Mouse (Mus musculus) liver, embryonic 13.5 days (tissue): ENCODE results near the gene Slc47a2. TPM values are rescaled to one million over a fixed set of nuclear protein-coding genes. Genes with fewer than 3 reads are reported as not detected.

Experiments used
- ATAC-seq: fragments of 200-750 bp; cut with Nextera tagmentation; 2 replicates; pipeline ENCODE4 v1.8.0; 2017; ENCODE audit warnings: low read depth, mild to moderate bottlenecking, moderate number of reproducible peaks, moderate library complexity
- DNase-seq: peaks from one replicate; pipeline ENCODE4 v3.0.0; 2022
- H3K27ac ChIP-seq: fragments of 300-500 bp; sonication (generic); 2 replicates; pipeline ENCODE4 v1.5.1; 2015; ENCODE audit warnings: moderate library complexity, mild to moderate bottlenecking, inconsistent platforms
- H3K27me3 ChIP-seq: fragments of 300-500 bp; sonication (generic); 2 replicates; pipeline ENCODE4 v1.6.1; 2015; ENCODE audit warnings: mild to moderate bottlenecking, inconsistent platforms
- H3K36me3 ChIP-seq: fragments of 300-500 bp; sonication (generic); 2 replicates; pipeline ENCODE4 v1.6.1; 2015; ENCODE audit warnings: mild to moderate bottlenecking, inconsistent platforms
- H3K4me1 ChIP-seq: fragments of 300-500 bp; sonication (generic); replicated peaks from 2 replicates; pipeline ENCODE4 v1.6.1; 2015; ENCODE audit warnings: inconsistent platforms
- H3K4me2 ChIP-seq: fragments of 300-500 bp; sonication (generic); 2 replicates; pipeline ENCODE4 v1.6.1; 2015; ENCODE audit warnings: inconsistent platforms, mild to moderate bottlenecking, moderate library complexity
- H3K4me3 ChIP-seq: fragments of 300-500 bp; sonication (generic); replicated peaks from 2 replicates; pipeline ENCODE4 v1.5.1; 2015; ENCODE audit warnings: mild to moderate bottlenecking, inconsistent platforms
- H3K9ac ChIP-seq: fragments of 300-500 bp; sonication (generic); 2 replicates; pipeline ENCODE4 v1.6.1; 2015; ENCODE audit warnings: mild to moderate bottlenecking, inconsistent platforms
- H3K9me3 ChIP-seq: fragments of 300-500 bp; sonication (generic); replicated peaks from 2 replicates; pipeline ENCODE4 v1.6.1; 2016; ENCODE audit warnings: inconsistent platforms
- WGBS: fragments of 180-500 bp; shearing (Covaris S2); methylation state at CpG from one replicate; pipeline ENCODE4 v1.1.7; 2015; ENCODE audit not compliant: insufficient replicate concordance; 5-methylcytosine and 5-hydroxymethylcytosine counted together
- polyA plus RNA-seq: library from polyadenylated mRNA; unstranded; fragments of >200 nt; fragmentation: Nextera tagmentation; extraction: Ambion mirVana; gene quantifications from 2 replicates; pipeline ENCODE4 v1.2.1, GENCODE M21; 2015

The Slc47a2 gene
- polyA plus RNA-seq, 1 experiment from 2014 or later = 0.09 TPM

DNA sequence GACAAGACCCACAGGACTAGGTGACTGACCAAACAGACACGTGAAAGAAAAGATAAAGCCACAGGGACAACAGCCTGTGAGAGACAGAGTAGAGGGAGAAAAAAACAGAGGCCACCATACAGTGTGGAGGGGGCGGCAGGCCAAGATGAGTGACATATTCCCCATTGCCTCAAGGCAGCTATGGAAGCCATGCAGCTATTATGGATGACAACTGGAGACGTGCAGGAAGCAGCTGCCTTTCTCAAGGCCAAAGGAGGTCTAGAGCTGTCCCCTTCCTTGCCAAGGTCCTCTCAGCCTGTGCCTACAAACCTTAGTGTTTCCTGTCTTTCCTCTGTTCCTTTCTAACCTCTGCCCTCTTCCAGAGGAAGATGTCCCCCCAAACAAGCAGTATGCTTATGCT is 23.3 kb upstream of the Slc47a2 start:
- Histone ChIP-seq H3K4me1 (no peaks in the 10 kb centered on the region), H3K9ac (no peak overlapping the region), H3K27me3 (0 out of 2 replicates have a peak, but pooled peaks cover 5% of the 10 kb centered on the region), H3K4me2 (no peak overlapping the region), H3K4me3 (no peak overlapping the region), H3K9me3 (no peaks in the 10 kb centered on the region), H3K36me3 (no peaks in the 10 kb centered on the region), H3K27ac (no peak overlapping the region)
- DNase-seq (no peak), ATAC-seq (no peak)
- 32% methylated on average over 3 of the region's 3 CpGs for WGBS

DNA sequence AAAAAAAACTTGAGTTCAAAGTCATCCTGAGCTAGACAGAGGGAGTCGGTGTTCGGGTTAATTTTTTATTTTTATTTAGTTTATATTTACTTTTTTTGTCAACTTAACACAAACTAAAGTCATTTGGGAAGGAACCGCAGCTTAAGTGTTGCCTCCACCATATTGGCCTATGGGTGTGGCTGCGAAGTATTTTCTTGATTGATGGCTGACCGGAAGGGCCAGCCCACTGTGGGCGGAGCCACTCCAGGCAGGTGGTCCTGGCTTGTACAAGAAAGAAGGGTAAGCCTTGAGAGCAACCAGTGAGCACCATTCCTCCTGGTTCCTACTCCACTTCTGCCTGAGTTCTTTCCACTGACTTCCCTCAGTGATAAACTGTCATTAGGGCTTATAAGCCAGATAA is 21.4 kb upstream of the Slc47a2 start:
- Histone ChIP-seq H3K9ac (no peak overlapping the region), H3K36me3 (no peaks in the 10 kb centered on the region), H3K27me3 (0 out of 2 replicates have a peak, but pooled peaks cover 5% of the 10 kb centered on the region), H3K4me2 (no peak overlapping the region), H3K9me3 (no peaks in the 10 kb centered on the region), H3K27ac (no peak overlapping the region), H3K4me3 (no peak overlapping the region), H3K4me1 (no peaks in the 10 kb centered on the region)
- no peak for DNase-seq
- no peak for ATAC-seq
- WGBS = 72% methylated on average over 6 of the region's 6 CpGs

DNA sequence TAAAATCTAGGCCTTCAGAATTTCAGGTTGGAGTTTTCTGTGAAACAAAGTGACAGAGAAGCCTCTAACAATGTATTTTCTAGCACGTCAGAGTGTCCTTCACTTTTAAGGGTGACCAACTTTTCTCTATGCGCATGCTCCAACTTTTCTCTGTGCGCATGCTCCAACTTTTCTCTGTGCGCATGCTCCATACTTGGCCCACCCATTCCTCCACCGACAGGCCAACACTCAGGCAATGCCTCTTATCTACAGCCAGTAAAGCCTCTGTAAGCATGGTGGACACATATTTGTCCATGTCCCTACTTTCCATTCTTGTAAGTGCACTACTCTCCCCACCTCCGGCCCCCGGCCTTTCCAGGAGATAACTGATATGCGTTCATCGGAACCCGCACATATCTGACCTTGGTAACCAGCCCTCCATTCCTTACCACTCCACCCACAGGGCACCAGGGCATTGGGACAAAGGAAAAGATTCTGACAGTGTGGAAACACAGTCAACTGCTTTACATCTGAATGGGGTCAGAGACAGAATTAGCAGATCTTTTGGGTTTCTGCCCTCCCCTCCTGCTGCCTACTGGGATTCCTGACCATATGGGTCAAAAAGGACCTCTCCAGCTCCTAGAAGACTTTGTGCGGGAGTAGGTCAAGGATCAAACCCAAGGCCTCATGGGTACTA is 19.0 kb upstream of the Slc47a2 start:
- ATAC-seq (no peak), DNase-seq (no peak)
- 77% methylated on average over 11 of the region's 11 CpGs for WGBS
- Histone ChIP-seq H3K9me3 (no peaks in the 10 kb centered on the region), H3K27ac (no peak overlapping the region), H3K4me3 (no peak overlapping the region), H3K4me2 (no peak overlapping the region), H3K27me3 (0 out of 2 replicates have a peak, but pooled peaks cover 2% of the 10 kb centered on the region), H3K36me3 (no peaks in the 10 kb centered on the region), H3K4me1 (no peaks in the 10 kb centered on the region), H3K9ac (no peak overlapping the region)

DNA sequence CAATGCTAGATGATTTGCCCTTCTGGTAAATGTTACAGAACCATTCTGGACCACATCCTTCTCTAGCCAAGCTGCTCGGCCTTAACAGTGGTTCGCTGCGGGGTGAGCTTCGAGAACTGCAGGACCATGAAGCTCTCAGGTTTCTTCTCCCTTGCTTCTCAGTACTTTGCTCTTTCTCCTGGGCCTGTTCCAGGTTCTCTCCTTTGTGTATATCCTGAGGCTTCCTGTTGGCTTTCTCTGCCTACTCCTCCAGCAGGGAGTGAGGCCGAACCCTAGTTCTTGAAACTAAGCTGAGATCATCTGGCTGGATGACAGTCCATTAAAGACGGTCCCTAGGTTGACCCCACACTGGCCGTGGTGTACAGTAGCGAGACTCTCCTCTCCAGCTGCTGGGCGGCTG is 13.9 kb upstream of the Slc47a2 start:
- no peak overlapping the region for H3K4me2 ChIP-seq
- WGBS = 68% methylated on average over 9 of the region's 9 CpGs

DNA sequence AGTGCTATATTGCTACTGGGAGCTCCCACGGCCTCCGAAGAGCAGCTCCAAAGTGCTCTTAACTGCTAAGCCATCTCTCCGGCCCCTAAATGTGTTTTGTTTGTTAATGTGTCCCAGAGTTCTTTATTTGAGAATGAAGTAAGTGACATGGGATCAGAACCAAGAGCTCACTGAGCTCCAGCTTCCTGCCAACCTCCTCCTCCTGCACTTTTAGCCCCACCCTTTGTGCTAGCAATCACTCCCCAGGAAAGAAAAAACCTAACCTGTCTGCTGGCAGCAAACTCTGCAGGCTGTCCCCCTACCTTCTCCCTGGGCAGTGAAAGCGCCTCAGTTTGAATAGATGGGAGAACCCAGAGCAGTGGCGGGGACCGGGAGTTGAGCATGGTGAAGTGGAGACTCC is 13.5 kb upstream of the Slc47a2 start:
- ATAC-seq = no peak

More for the DNA sequence above, 13.9 kb upstream of the Slc47a2 start:
- no peak overlapping the region for H3K27ac ChIP-seq
- H3K36me3 ChIP-seq = no peaks in the 10 kb centered on the region
- H3K9me3 ChIP-seq = no peaks in the 10 kb centered on the region
- DNase-seq (no peak), ATAC-seq (no peak)
- H3K27me3 ChIP-seq = no peaks in the 10 kb centered on the region
- no peak overlapping the region for H3K9ac ChIP-seq
- H3K4me1 ChIP-seq = no peaks in the 10 kb centered on the region
- no peak overlapping the region for H3K4me3 ChIP-seq

GRCm38 (mm10) chr11:61355351-61355750 is 12.7 kb upstream of the Slc47a2 start:
- WGBS = 77% methylated on average over 5 of the region's 5 CpGs

More for the DNA sequence above, 13.5 kb upstream of the Slc47a2 start:
- no peaks in the 10 kb centered on the region for H3K27me3 ChIP-seq
- WGBS = 63% methylated on average over 6 of the region's 6 CpGs
- no peak overlapping the region for H3K4me2 ChIP-seq
- no peaks in the 10 kb centered on the region for H3K36me3 ChIP-seq
- no peak for DNase-seq
- no peak overlapping the region for H3K9ac ChIP-seq
- H3K4me3 ChIP-seq = no peak overlapping the region
- H3K4me1 ChIP-seq = no peaks in the 10 kb centered on the region
- no peak overlapping the region for H3K27ac ChIP-seq
- H3K9me3 ChIP-seq = no peaks in the 10 kb centered on the region

DNA sequence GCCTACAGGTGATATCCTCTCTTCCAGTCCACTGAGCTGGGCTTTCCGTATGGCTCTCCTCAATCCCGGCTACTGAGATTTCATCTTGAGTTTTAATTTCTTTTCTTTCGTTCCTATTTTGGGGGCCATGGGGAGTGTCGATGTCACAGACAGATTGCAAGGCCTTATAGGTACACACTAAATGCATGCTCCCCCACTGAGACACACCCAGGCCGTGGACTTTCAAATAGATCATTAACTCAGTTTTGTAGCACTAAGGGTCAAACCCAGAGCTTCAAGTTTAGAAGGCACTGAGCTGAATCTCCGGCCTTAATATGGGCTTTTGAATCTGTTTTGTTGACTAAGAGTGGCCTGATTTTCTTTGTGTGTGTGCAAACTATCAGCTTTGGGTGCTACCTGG is 11.7 kb upstream of the Slc47a2 start:
- Histone ChIP-seq H3K4me3 (no peak overlapping the region), H3K27ac (no peak overlapping the region), H3K4me2 (no peak overlapping the region), H3K27me3 (no peaks in the 10 kb centered on the region), H3K4me1 (no peaks in the 10 kb centered on the region), H3K36me3 (no peaks in the 10 kb centered on the region), H3K9ac (no peak overlapping the region), H3K9me3 (no peaks in the 10 kb centered on the region)
- no peak for ATAC-seq
- DNase-seq = no peak
- WGBS = 65% methylated on average over 6 of the region's 6 CpGs

More at GRCm38 (mm10) chr11:61355351-61355750, 12.7 kb upstream of the Slc47a2 start:
- Histone ChIP-seq H3K36me3 (no peaks in the 10 kb centered on the region), H3K27ac (no peak overlapping the region), H3K4me3 (no peak overlapping the region), H3K9ac (no peak overlapping the region), H3K4me1 (no peaks in the 10 kb centered on the region), H3K4me2 (no peak overlapping the region), H3K9me3 (no peaks in the 10 kb centered on the region), H3K27me3 (no peaks in the 10 kb centered on the region)
- no peak for ATAC-seq
- DNase-seq = no peak

DNA sequence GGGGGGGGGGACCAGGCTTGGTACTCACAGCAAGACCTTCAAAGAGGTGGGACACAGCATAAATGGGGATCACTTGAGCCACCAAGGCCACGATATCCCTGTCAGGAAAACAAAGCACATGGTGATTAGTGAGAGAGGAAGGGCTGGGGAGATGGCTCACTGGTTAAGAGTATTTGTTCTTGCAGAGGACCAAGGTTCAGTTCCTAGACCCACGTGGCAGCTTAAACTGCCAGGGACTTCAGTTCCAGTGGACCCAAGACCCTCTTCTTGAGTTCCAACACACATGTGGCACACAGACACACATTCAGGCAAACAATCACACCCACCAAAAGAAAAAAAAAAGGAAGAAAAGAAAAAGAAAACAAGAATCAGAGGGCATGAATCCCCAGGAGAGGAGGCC is 10.4 kb upstream of the Slc47a2 start:
- H3K27ac ChIP-seq = no peak overlapping the region
- H3K36me3 ChIP-seq = no peaks in the 10 kb centered on the region
- H3K9me3 ChIP-seq = no peaks in the 10 kb centered on the region
- no peak overlapping the region for H3K4me3 ChIP-seq
- DNase-seq = no peak
- peaks cover 3% of the 10 kb centered on the region for H3K27me3 ChIP-seq
- no peak overlapping the region for H3K9ac ChIP-seq
- ATAC-seq = no peak
- H3K4me1 ChIP-seq = no peaks in the 10 kb centered on the region
- 42% methylated on average over 2 of the region's 2 CpGs for WGBS
- H3K4me2 ChIP-seq = no peak overlapping the region

GRCm38 (mm10) chr11:61352138-61352651 is 9.5 kb upstream of the Slc47a2 start:
- DNase-seq = no peak
- H3K36me3 ChIP-seq = no peaks in the 10 kb centered on the region
- no peak overlapping the region for H3K27ac ChIP-seq
- peaks cover 8% of the 10 kb centered on the region for H3K27me3 ChIP-seq
- no peak overlapping the region for H3K4me2 ChIP-seq
- 0 out of 2 replicates have a peak, but pooled peaks have one; percentile 12 for ATAC-seq
- H3K9ac ChIP-seq = no peak overlapping the region
- no peaks in the 10 kb centered on the region for H3K4me1 ChIP-seq
- no peak overlapping the region for H3K4me3 ChIP-seq
- no peaks in the 10 kb centered on the region for H3K9me3 ChIP-seq
- WGBS = 53% methylated on average over 9 of the region's 9 CpGs

DNA sequence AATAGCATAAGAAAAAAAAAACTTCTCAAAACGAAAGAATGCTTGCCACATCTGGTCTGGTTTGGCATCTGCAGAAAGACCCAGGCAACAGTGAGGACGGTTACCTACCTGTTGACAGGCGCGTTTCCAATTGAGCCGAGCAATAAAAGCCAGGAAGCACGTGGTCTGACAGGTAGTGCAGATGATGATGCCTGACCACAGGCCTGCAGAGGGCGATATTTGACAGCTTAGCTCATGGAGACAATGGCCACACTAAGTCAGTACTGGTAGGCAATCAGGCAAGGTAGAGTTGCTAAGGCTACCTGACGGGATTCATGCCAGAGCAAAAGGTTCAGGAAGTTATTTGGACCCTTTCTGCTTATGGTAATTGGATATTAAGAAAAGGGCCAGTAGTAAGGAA is 6.7 kb upstream of the Slc47a2 start:
- Histone ChIP-seq H3K4me1 (no peaks in the 10 kb centered on the region), H3K9me3 (no peaks in the 10 kb centered on the region), H3K36me3 (no peaks in the 10 kb centered on the region), H3K4me2 (no peak overlapping the region), H3K4me3 (no peak overlapping the region), H3K27ac (no peak overlapping the region), H3K27me3 (peaks cover 20% of the 10 kb centered on the region), H3K9ac (no peak overlapping the region)
- ATAC-seq = 0 out of 2 replicates have a peak, but pooled peaks have one; percentile 23
- peak; percentile 14 for DNase-seq
- 6% methylated on average over 8 of the region's 8 CpGs for WGBS

DNA sequence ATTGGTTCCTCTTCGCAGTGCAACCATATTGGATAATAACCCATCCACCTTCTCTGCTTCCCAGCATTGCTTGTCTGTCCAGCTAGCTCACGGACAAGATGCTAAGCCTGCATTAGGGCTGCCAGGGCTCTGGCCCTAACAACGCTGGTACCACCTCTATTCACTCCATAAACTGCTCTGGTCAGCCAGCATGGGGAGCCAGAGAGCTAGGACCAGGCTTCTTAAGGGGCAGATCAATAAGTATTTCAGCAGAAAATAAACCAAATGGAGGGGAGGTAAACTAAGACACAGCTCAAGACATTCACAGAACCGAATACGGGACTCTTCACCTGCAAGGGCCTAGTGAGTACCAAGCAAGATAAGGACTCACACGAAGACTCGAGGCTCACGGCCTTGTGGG is 3.5 kb upstream of the Slc47a2 start:
- H3K36me3 ChIP-seq = no peaks in the 10 kb centered on the region
- DNase-seq = no peak
- H3K9me3 ChIP-seq = no peaks in the 10 kb centered on the region
- peaks cover 51% of the 10 kb centered on the region for H3K27me3 ChIP-seq
- 49% methylated on average over 8 of the region's 8 CpGs for WGBS
- no peak overlapping the region for H3K4me2 ChIP-seq
- H3K4me1 ChIP-seq = peaks cover 5% of the 10 kb centered on the region; the same call in 1 of the 2 replicates
- no peak for ATAC-seq
- H3K9ac ChIP-seq = no peak overlapping the region
- H3K4me3 ChIP-seq = no peak overlapping the region
- no peak overlapping the region for H3K27ac ChIP-seq

- Histone ChIP-seq H3K27me3 (peaks cover 52% of the 10 kb centered on the region), H3K4me3 (peak overlapping the region; percentile 39; the same call in 1 of the 2 replicates)
- DNase-seq = no peak
Observed at GRCm38 (mm10) chr11:61341971-61342370, 689 bp downstream of the Slc47a2 start.

More at GRCm38 (mm10) chr11:61341971-61342370, 689 bp downstream of the Slc47a2 start:
- Histone ChIP-seq H3K4me2 (peak overlapping the region; percentile 54; the same call in 1 of the 2 replicates), H3K4me1 (peaks cover 5% of the 10 kb centered on the region; the same call in 1 of the 2 replicates), H3K9me3 (no peaks in the 10 kb centered on the region), H3K36me3 (no peaks in the 10 kb centered on the region), H3K27ac (no peak overlapping the region), H3K9ac (no peak overlapping the region)
- ATAC-seq = no peak
- 19% methylated on average over 10 of the region's 10 CpGs for WGBS
